Mouse (Mus musculus): ENCODE measurements at regions not wholly inside any gene's neighbourhood (a gene's known extent, or its start where the extent isn't known, plus 50 kb on each side); places are given as distances from the start of the nearest gene placed in this dataset.

- ATAC-seq (ENCODE audit: low TSS enrichment) = no peak
Measured at GRCm38 (mm10) chr10:39218151-39218550, 54.6 kb upstream of the Ccn6 start.

GRCm38 (mm10) chr10:39216142-39216904 is 52.7 kb upstream of the Ccn6 start:
- ATAC-seq (ENCODE audit: low TSS enrichment) = no peak

GRCm38 (mm10) chr10:39214563-39214962 is 51.0 kb upstream of the Ccn6 start:
- ATAC-seq (ENCODE audit: low TSS enrichment) = no peak

Measured in frontal cortex, adult (tissue).